Mouse (Mus musculus): ENCODE measurements at regions not wholly inside any gene's neighbourhood (a gene's known extent, or its start where the extent isn't known, plus 50 kb on each side); places are given as distances from the start of the nearest gene placed in this dataset.

- Histone ChIP-seq H3K9ac (ENCODE audit: control insufficient read depth, low read depth, low read length, poor library complexity, severe bottlenecking) (no peak overlapping the region), H3K36me3 (ENCODE audit: control insufficient read depth in 1 of 2, insufficient read depth in 2 of 2, low read length in 2 of 2) (no peaks in the 10 kb centered on the region), H3K27me3 (ENCODE audit: control insufficient read depth in 1 of 2, insufficient read depth in 2 of 2, low read length in 2 of 2) (peaks cover 2% of the 10 kb centered on the region in 2 experiments; a peak in 1 of 4 replicates), H3K9me3 (replicated peaks; ENCODE audit: insufficient read depth, low read length) (no peaks in the 10 kb centered on the region), H3K27ac (ENCODE audit: control insufficient read depth, low read depth, low read length) (no peak overlapping the region), H3K4me3 (ENCODE audit: control insufficient read depth in 1 of 2, insufficient read depth in 1 of 2, low read depth in 2 of 2, low read length in 2 of 2) (no peak overlapping the region), H3K4me1 (ENCODE audit: control insufficient read depth in 1 of 2, insufficient read depth in 2 of 2, low read length in 2 of 2) (no peaks in the 10 kb centered on the region), H3K79me2 (ENCODE audit: control insufficient read depth, insufficient read depth, low read length, poor library complexity) (no peaks in the 10 kb centered on the region)
- DNase-seq (ENCODE audit: low read depth, low spot score): no peak
- TF ChIP-seq E2F4 (IDR thresholded peaks at IDR 0.05; ENCODE audit: borderline replicate concordance, low read depth, low read length) (no peak), CHD1 (IDR thresholded peaks at IDR 0.05; ENCODE audit: low read depth, low read length) (no peak), NELFE (IDR thresholded peaks at IDR 0.05; ENCODE audit: low read depth, low read length) (no peak), USF2 (IDR thresholded peaks at IDR 0.05; ENCODE audit: borderline replicate concordance in 1 of 2, insufficient read depth in 1 of 2, low read depth in 1 of 2, low read length in 2 of 2) (no peak)
These were observed 91.3 kb downstream of the Rab11fip2 start for GRCm38 (mm10) chr19:59852011-59852738.
